Mouse (Mus musculus) midbrain, postnatal 0 days (tissue): Measurements from ENCODE around the gene Upk3bl. TPM values are rescaled to one million over a fixed set of nuclear protein-coding genes. Genes with fewer than 3 reads are reported as not detected.
A peak's percentile ranks its signal among the peaks of the same experiment; 100 is the strongest.
"Not testable (repeated sequence)": the region's sequence is repeated elsewhere in the genome, so short reads cannot be mapped to it uniquely, and the experiment has no call there.

Experiments
- ATAC-seq: fragments of 200-750 bp; cut with Nextera tagmentation; 2 replicates; pipeline ENCODE4 v1.8.0; 2017; ENCODE audit warnings: moderate number of reproducible peaks, mild to moderate bottlenecking, moderate TSS enrichment, moderate library complexity; ENCODE audit not compliant: low FRiP score
- DNase-seq: peaks from one replicate; pipeline ENCODE4 v3.0.0-alpha.2; 2015; ENCODE audit warnings: low spot score
- H3K27ac ChIP-seq: fragments of 300-500 bp; sonication (generic); 2 replicates; pipeline ENCODE4 v1.5.1; 2014; ENCODE audit warnings: low read depth, mild to moderate bottlenecking, low read length, mixed read lengths
- H3K27me3 ChIP-seq: fragments of 300-500 bp; sonication (generic); 2 replicates; pipeline ENCODE4 v1.6.1; 2014; ENCODE audit warnings: low read length, control low read depth, mixed read lengths; ENCODE audit not compliant: insufficient read depth
- H3K36me3 ChIP-seq: fragments of 300-500 bp; sonication (generic); 2 replicates; pipeline ENCODE4 v1.6.1; 2014; ENCODE audit warnings: low read length, control low read depth, mixed read lengths; ENCODE audit not compliant: insufficient read depth
- H3K4me1 ChIP-seq: fragments of 300-500 bp; sonication (generic); 2 replicates; pipeline ENCODE4 v1.6.1; 2014; ENCODE audit warnings: mild to moderate bottlenecking, control low read depth, antibody characterized with exemption, low read length, mixed read lengths; ENCODE audit not compliant: insufficient read depth
- H3K4me2 ChIP-seq: fragments of 300-500 bp; sonication (generic); 2 replicates; pipeline ENCODE4 v1.6.1; 2014; ENCODE audit warnings: low read depth, mild to moderate bottlenecking, low read length, mixed read lengths; ENCODE audit not compliant: poor library complexity, severe bottlenecking
- H3K4me3 ChIP-seq: fragments of 300-500 bp; sonication (generic); 2 replicates; pipeline ENCODE4 v1.5.1; 2014; ENCODE audit warnings: low read depth, mild to moderate bottlenecking, low read length, moderate library complexity
- H3K9ac ChIP-seq: fragments of 300-500 bp; sonication (generic); replicated peaks from 2 replicates; pipeline ENCODE4 v1.6.1; 2014; ENCODE audit warnings: mild to moderate bottlenecking, low read length, moderate library complexity, mixed read lengths; ENCODE audit not compliant: poor library complexity, severe bottlenecking
- H3K9me3 ChIP-seq: fragments of 300-500 bp; sonication (generic); 2 replicates; pipeline ENCODE4 v1.6.1; 2016; ENCODE audit warnings: low read length, control low read depth
- CTCF ChIP-seq: IDR thresholded peaks from 2 replicates; pipeline ENCODE4 v1.5.1; 2016; ENCODE audit warnings: antibody characterized with exemption, mild to moderate bottlenecking
- WGBS: fragments of 180-500 bp; shearing (Covaris S2); extraction: QIAGEN DNeasy Blood & Tissue Kit; methylation state at CpG from one replicate; pipeline ENCODE4 v1.1.7; 2014; 5-methylcytosine and 5-hydroxymethylcytosine counted together
- polyA plus RNA-seq: library from polyadenylated mRNA; unstranded; fragments of >200 nt; fragmentation: Nextera tagmentation; extraction: Ambion mirVana; gene quantifications from 2 replicates; pipeline ENCODE4 v1.2.1, GENCODE M21; 2015
- total RNA-seq: library from RNA; depleted of rRNA; stranded (reverse); fragments of >200 nt; gene quantifications from 2 replicates; pipeline ENCODE4 v1.2.3, GENCODE M21; 2014

The Upk3bl gene
- total and polyA plus RNA-seq, 2 experiments from 2014 or later, result not detected

GRCm38 (mm10) chr5:136061567-136061966, 7.3 kb downstream of the Upk3bl start:
- no peak overlapping the region for H3K4me2 ChIP-seq
- no peaks in the 10 kb centered on the region for H3K4me1 ChIP-seq
- DNase-seq (peak; percentile 67), ATAC-seq (no peak)
- H3K27me3 ChIP-seq, result no peaks in the 10 kb centered on the region
- H3K36me3 ChIP-seq, result no peaks in the 10 kb centered on the region
- peak; percentile 92 for TF ChIP-seq CTCF
- no peak overlapping the region for H3K9ac ChIP-seq
- H3K27ac ChIP-seq, result no peak overlapping the region
- no peaks in the 10 kb centered on the region for H3K9me3 ChIP-seq
- H3K4me3 ChIP-seq, result no peak overlapping the region
- 10% methylated on average over 12 of the region's 12 CpGs for WGBS

GRCm38 (mm10) chr5:136063920-136064319, 9.6 kb downstream of the Upk3bl start:
- no peak for DNase-seq
- H3K9me3 ChIP-seq, result no peaks in the 10 kb centered on the region
- WGBS, result 91% methylated on average over 10 of the region's 10 CpGs
- no peak overlapping the region for H3K27ac ChIP-seq
- no peaks in the 10 kb centered on the region for H3K36me3 ChIP-seq
- no peak for ATAC-seq
- no peaks in the 10 kb centered on the region for H3K27me3 ChIP-seq
- H3K4me3 ChIP-seq, result no peak overlapping the region
- H3K9ac ChIP-seq, result no peak overlapping the region
- H3K4me1 ChIP-seq, result no peaks in the 10 kb centered on the region
- H3K4me2 ChIP-seq, result no peak overlapping the region
- no peak for TF ChIP-seq CTCF

- 79% methylated on average over 11 of the region's 11 CpGs for WGBS
- not testable (repeated sequence) for H3K9me3 ChIP-seq, H3K4me1 ChIP-seq, ATAC-seq, DNase-seq, H3K4me2 ChIP-seq, H3K27ac ChIP-seq, H3K9ac ChIP-seq, H3K27me3 ChIP-seq, H3K4me3 ChIP-seq, H3K36me3 ChIP-seq
These were observed 12.3 kb downstream of the Upk3bl start for GRCm38 (mm10) chr5:136066404-136067148.

GRCm38 (mm10) chr5:136069411-136069810, 15.1 kb downstream of the Upk3bl start:
- H3K9ac ChIP-seq, result no peak overlapping the region

GRCm38 (mm10) chr5:136073051-136073450, 18.8 kb downstream of the Upk3bl start:
- no peak overlapping the region for H3K9ac ChIP-seq
- no peaks in the 10 kb centered on the region for H3K27me3 ChIP-seq
- no peaks in the 10 kb centered on the region for H3K9me3 ChIP-seq
- H3K27ac ChIP-seq, result no peak overlapping the region
- DNase-seq (no peak), ATAC-seq (no peak)
- no peak overlapping the region for H3K4me2 ChIP-seq
- no peaks in the 10 kb centered on the region for H3K4me1 ChIP-seq
- no peak for TF ChIP-seq CTCF
- no peaks in the 10 kb centered on the region for H3K36me3 ChIP-seq
- 54% methylated on average over 6 of the region's 6 CpGs for WGBS
- no peak overlapping the region for H3K4me3 ChIP-seq

More at GRCm38 (mm10) chr5:136069411-136069810, 15.1 kb downstream of the Upk3bl start:
- no peaks in the 10 kb centered on the region for H3K36me3 ChIP-seq
- H3K4me2 ChIP-seq, result no peak overlapping the region
- ATAC-seq, result no peak
- no peaks in the 10 kb centered on the region for H3K9me3 ChIP-seq
- no peak for TF ChIP-seq CTCF
- no peak for DNase-seq
- no peak overlapping the region for H3K4me3 ChIP-seq
- H3K4me1 ChIP-seq, result no peaks in the 10 kb centered on the region
- no peaks in the 10 kb centered on the region for H3K27me3 ChIP-seq
- H3K27ac ChIP-seq, result no peak overlapping the region
- 58% methylated on average over 2 of the region's 2 CpGs for WGBS

- Histone ChIP-seq H3K4me2 (no peak overlapping the region), H3K9ac (no peak overlapping the region), H3K9me3 (no peaks in the 10 kb centered on the region), H3K27me3 (no peaks in the 10 kb centered on the region), H3K4me1 (no peaks in the 10 kb centered on the region), H3K4me3 (no peak overlapping the region), H3K27ac (no peak overlapping the region), H3K36me3 (no peaks in the 10 kb centered on the region)
- WGBS, result 74% methylated on average over 11 of the region's 11 CpGs
- TF ChIP-seq CTCF, result no peak
- ATAC-seq (no peak), DNase-seq (no peak)
These were observed 19.2 kb downstream of the Upk3bl start for GRCm38 (mm10) chr5:136073526-136073925.
